Mouse (Mus musculus) MEL (cell line): ENCODE measurements at regions not wholly inside any gene's neighbourhood (a gene's known extent, or its start where the extent isn't known, plus 50 kb on each side); places are given as distances from the start of the nearest gene placed in this dataset.
"Not testable (repeated sequence)": the region's sequence is repeated elsewhere in the genome, so short reads cannot be mapped to it uniquely, and the experiment has no call there.

Experiments
- DNase-seq: peaks from one replicate; pipeline ENCODE4 v3.0.0; 2011; ENCODE audit warnings: low read depth, low spot score
- H3K27ac ChIP-seq: 2 replicates; pipeline ENCODE4 v1.5.1; 2012; ENCODE audit warnings: low read depth, mild to moderate bottlenecking, control low read depth, low read length, moderate library complexity; ENCODE audit not compliant: control insufficient read depth
- H3K27me3 ChIP-seq, 2 experiments: fragments of 150-350 bp in 1 of 2; sonication (generic) in 1 of 2; 2 replicates each; pipeline ENCODE4 v1.6.1; 2012; ENCODE audit warnings: low read length in 2 of 2, mild to moderate bottlenecking in 2 of 2, improper control_type of control experiment in 1 of 2, moderate library complexity in 1 of 2; ENCODE audit not compliant: insufficient read depth in 2 of 2, control insufficient read depth in 1 of 2
- H3K36me3 ChIP-seq, 2 experiments: 2 replicates each; pipeline ENCODE4 v1.6.1; 2012 to 2014; ENCODE audit warnings: low read length in 2 of 2, improper control_type of control experiment in 1 of 2, inconsistent platforms in 1 of 2, mild to moderate bottlenecking in 1 of 2; ENCODE audit not compliant: insufficient read depth in 2 of 2, control insufficient read depth in 1 of 2
- H3K4me1 ChIP-seq, 2 experiments: fragments of 150-350 bp in 1 of 2; sonication (generic) in 1 of 2; 2 replicates each; pipeline ENCODE4 v1.6.1; 2012; ENCODE audit warnings: low read length in 2 of 2, improper control_type of control experiment in 1 of 2, mild to moderate bottlenecking in 1 of 2; ENCODE audit not compliant: insufficient read depth in 2 of 2, control insufficient read depth in 1 of 2
- H3K4me3 ChIP-seq, 2 experiments: fragments of 150-350 bp in 1 of 2; sonication (generic) in 1 of 2; 2 replicates each; pipeline ENCODE4 v1.5.1; 2012; ENCODE audit warnings: low read depth in 2 of 2, low read length in 2 of 2, mild to moderate bottlenecking in 2 of 2, moderate library complexity in 2 of 2, control low read depth in 1 of 2, improper control_type of control experiment in 1 of 2; ENCODE audit not compliant: control insufficient read depth in 1 of 2, insufficient read depth in 1 of 2
- H3K79me2 ChIP-seq: 2 replicates; pipeline ENCODE4 v1.6.1; 2012; ENCODE audit warnings: mild to moderate bottlenecking, low read length, moderate library complexity; ENCODE audit not compliant: control insufficient read depth, poor library complexity, insufficient read depth
- H3K9ac ChIP-seq: 2 replicates; pipeline ENCODE4 v1.6.1; 2012; ENCODE audit warnings: low read depth, mild to moderate bottlenecking, control low read depth, low read length, moderate library complexity; ENCODE audit not compliant: control insufficient read depth, poor library complexity, severe bottlenecking
- H3K9me3 ChIP-seq: fragments of 150-350 bp; sonication (generic); replicated peaks from 2 replicates; pipeline ENCODE4 v1.6.1; 2012; ENCODE audit warnings: mild to moderate bottlenecking, low read length, improper control_type of control experiment, moderate library complexity; ENCODE audit not compliant: insufficient read depth
- BHLHE40 ChIP-seq: IDR thresholded peaks from 2 replicates; pipeline ENCODE4 v1.6.1; 2012; ENCODE audit warnings: low read depth, mild to moderate bottlenecking, inconsistent platforms, low read length, improper control_type of control experiment, borderline replicate concordance
- EP300 ChIP-seq, 2 experiments: IDR thresholded peaks; 2 replicates each; pipeline ENCODE4 v1.6.1; 2011; ENCODE audit warnings: improper control_type of control experiment in 2 of 2, low read length in 2 of 2, low read depth in 1 of 2, mild to moderate bottlenecking in 1 of 2
- GATA1 ChIP-seq: IDR thresholded peaks from 2 replicates; pipeline ENCODE4 v1.6.1; 2011; ENCODE audit warnings: low read depth, low read length, improper control_type of control experiment
- HCFC1 ChIP-seq: IDR thresholded peaks from 2 replicates; pipeline ENCODE4 v1.6.1; 2012; ENCODE audit warnings: low read depth, mild to moderate bottlenecking, inconsistent platforms, low read length, improper control_type of control experiment, moderate library complexity
- MAX ChIP-seq: IDR thresholded peaks from 2 replicates; pipeline ENCODE4 v1.6.1; 2011; ENCODE audit warnings: low read length, improper control_type of control experiment
- MAZ ChIP-seq: IDR thresholded peaks from 2 replicates; pipeline ENCODE4 v1.6.1; 2012; ENCODE audit warnings: low read depth, mild to moderate bottlenecking, inconsistent platforms, low read length, improper control_type of control experiment
- MXI1 ChIP-seq: IDR thresholded peaks from 2 replicates; pipeline ENCODE4 v1.6.1; 2011; ENCODE audit warnings: mild to moderate bottlenecking, low read depth, low read length, improper control_type of control experiment
- MYC ChIP-seq: IDR thresholded peaks from 2 replicates; pipeline ENCODE4 v1.6.1; 2011; ENCODE audit warnings: low read depth, mild to moderate bottlenecking, low read length, improper control_type of control experiment, moderate library complexity
- NELFE ChIP-seq: IDR thresholded peaks from 2 replicates; pipeline ENCODE4 v1.6.1; 2011; ENCODE audit warnings: low read depth, low read length, improper control_type of control experiment
- NRF1 ChIP-seq: IDR thresholded peaks from 2 replicates; pipeline ENCODE4 v1.6.1; 2014; ENCODE audit warnings: low read depth, mild to moderate bottlenecking, inconsistent platforms, low read length, improper control_type of control experiment, moderate library complexity; ENCODE audit not compliant: poor library complexity, insufficient read depth, severe bottlenecking
- RCOR1 ChIP-seq: IDR thresholded peaks from 2 replicates; pipeline ENCODE4 v1.6.1; 2012; ENCODE audit warnings: low read depth, mild to moderate bottlenecking, inconsistent platforms, low read length, improper control_type of control experiment
- SIN3A ChIP-seq: IDR thresholded peaks from 2 replicates; pipeline ENCODE4 v1.6.1; 2012; ENCODE audit warnings: low read length, improper control_type of control experiment, inconsistent platforms
- SMC3 ChIP-seq: IDR thresholded peaks from 2 replicates; pipeline ENCODE4 v1.6.1; 2011; ENCODE audit warnings: low read depth, low read length, improper control_type of control experiment
- TCF12 ChIP-seq: IDR thresholded peaks from 2 replicates; pipeline ENCODE4 v1.6.1; 2014; ENCODE audit warnings: low read depth, mild to moderate bottlenecking, inconsistent platforms, low read length, improper control_type of control experiment, moderate library complexity
- ZKSCAN1 ChIP-seq: IDR thresholded peaks from 2 replicates; pipeline ENCODE4 v1.6.1; 2012; ENCODE audit warnings: low read depth, mild to moderate bottlenecking, inconsistent platforms, low read length, improper control_type of control experiment, moderate library complexity
- ZMIZ1 ChIP-seq: IDR thresholded peaks from 2 replicates; pipeline ENCODE4 v1.6.1; 2012; ENCODE audit warnings: low read depth, mild to moderate bottlenecking, inconsistent platforms, low read length, improper control_type of control experiment, moderate library complexity

- no peak overlapping the region for H3K9ac ChIP-seq
- DNase-seq = no peak
- TF ChIP-seq GATA1 (no peak), NELFE (no peak), HCFC1 (no peak), MXI1 (no peak), EP300 (IDR thresholded peaks at IDR 0.05; ENCODE audit: low read depth in 1 of 2, low read length in 2 of 2) (no peak), BHLHE40 (no peak), TCF12 (no peak), SMC3 (no peak), MAX (no peak), MAZ (no peak), RCOR1 (no peak), NRF1 (no peak), ZMIZ1 (no peak), MYC (no peak)
- no peaks in the 10 kb centered on the region for H3K4me1 ChIP-seq
- H3K4me3 ChIP-seq = no peak overlapping the region
- no peaks in the 10 kb centered on the region for H3K9me3 ChIP-seq
- H3K27me3 ChIP-seq = no peaks in the 10 kb centered on the region
- no peaks in the 10 kb centered on the region for H3K79me2 ChIP-seq
- no peak overlapping the region for H3K27ac ChIP-seq
- H3K36me3 ChIP-seq = no peaks in the 10 kb centered on the region
These were observed 204.0 kb upstream of the Atp10a start for GRCm38 (mm10) chr7:58451981-58452380.

DNA sequence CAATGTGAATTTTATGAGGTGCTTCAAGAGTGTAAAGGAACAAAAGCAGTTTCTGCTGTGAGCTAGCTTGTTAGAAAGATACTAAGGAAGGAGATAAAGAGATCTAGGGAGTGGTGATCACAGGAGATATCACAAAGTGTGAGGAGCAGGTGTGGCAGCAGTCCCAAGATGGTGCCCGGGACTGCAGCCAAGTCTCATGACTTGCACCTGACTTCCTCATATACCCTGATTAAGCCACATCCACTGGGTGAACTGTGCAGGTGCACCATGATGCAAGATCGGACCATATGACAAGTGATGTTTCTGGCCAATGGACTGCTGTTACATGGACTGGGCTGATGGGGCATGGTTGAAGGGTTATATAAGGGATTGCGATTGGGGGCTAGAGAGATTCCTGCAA lies 197.8 kb upstream of the Atp10a start:
- H3K9ac ChIP-seq, H3K27ac ChIP-seq, H3K4me3 ChIP-seq, H3K27me3 ChIP-seq, DNase-seq, H3K36me3 ChIP-seq, H3K4me1 ChIP-seq, H3K9me3 ChIP-seq, H3K79me2 ChIP-seq: not testable (repeated sequence)

GRCm38 (mm10) chr7:58460939-58461338 lies 195.0 kb upstream of the Atp10a start:
- H3K4me3 ChIP-seq = no peak overlapping the region
- no peaks in the 10 kb centered on the region for H3K36me3 ChIP-seq
- H3K79me2 ChIP-seq = no peaks in the 10 kb centered on the region
- TF ChIP-seq ZKSCAN1 = no peak
- no peak for TF ChIP-seq MAX
- TF ChIP-seq MXI1 = no peak
- TF ChIP-seq TCF12 = no peak
- no peak for TF ChIP-seq SIN3A
- H3K9me3 ChIP-seq = no peaks in the 10 kb centered on the region
- no peak for DNase-seq
- H3K4me1 ChIP-seq = no peaks in the 10 kb centered on the region
- no peak overlapping the region for H3K27ac ChIP-seq
- H3K27me3 ChIP-seq = no peaks in the 10 kb centered on the region
- H3K9ac ChIP-seq = no peak overlapping the region
